Mouse (Mus musculus): ENCODE data around the gene Stx8. TPM values are rescaled to one million over a fixed set of nuclear protein-coding genes. Genes with fewer than 3 reads are reported as not detected.
A peak's percentile ranks its signal among the peaks of the same experiment; 100 is the strongest.

The Stx8 gene
- polyA plus RNA-seq, 1 experiment from 2014 or later = 48.9 TPM

DNA sequence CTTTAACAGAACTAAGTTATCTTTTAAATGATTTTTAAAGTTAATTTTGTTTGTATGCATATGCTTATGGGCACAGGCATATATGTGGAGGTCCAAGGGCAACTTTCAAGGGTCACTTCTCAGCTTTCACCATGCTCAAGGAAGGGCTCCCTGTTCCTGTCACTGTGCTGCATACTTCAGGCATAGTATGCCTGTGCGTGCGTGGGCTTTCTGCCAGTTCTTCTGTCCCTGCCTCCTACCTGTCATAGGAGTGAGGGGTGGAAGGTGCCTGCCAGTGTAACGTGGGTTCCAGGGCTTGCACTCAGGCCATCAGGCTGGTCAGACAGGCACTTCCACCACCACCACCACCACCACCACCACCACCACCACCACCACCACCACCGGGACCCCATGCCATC, 206.7 kb downstream of the Stx8 start:
- no peak overlapping the region for H3K27ac ChIP-seq (ENCODE audit: low read length)
- no peak for ATAC-seq (ENCODE audit: low FRiP score, low TSS enrichment)

DNA sequence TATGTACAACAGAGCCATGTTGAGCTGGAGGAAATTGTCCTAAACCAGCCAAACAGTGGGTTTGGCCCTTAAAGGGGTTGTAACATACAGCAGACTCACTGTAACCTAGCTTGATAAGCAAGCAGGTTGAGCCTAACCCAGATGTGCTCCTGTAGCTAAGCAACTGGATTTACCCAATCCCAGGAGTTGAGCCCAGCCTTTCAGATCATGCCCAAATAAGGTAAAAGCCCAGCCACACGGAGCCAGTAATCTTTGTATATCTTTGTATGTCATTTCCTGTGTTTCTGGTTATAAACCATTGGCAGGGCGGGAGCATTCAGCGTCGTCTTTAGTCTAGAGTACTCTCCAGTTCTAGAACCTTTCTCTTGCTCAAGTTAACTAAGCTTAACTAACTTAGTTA, 210.6 kb downstream of the Stx8 start:
- Histone ChIP-seq H3K9ac (replicated peaks; ENCODE audit: low read length) (no peak overlapping the region), H3K4me1 (ENCODE audit: insufficient read depth, low read length) (peaks cover 5% of the 10 kb centered on the region; the same call in 1 of the 2 replicates), H3K9me3 (ENCODE audit: low read length) (no peaks in the 10 kb centered on the region), H3K27me3 (ENCODE audit: insufficient read depth, low read length) (no peaks in the 10 kb centered on the region), H3K27ac (ENCODE audit: low read length) (no peak overlapping the region), H3K4me2 (replicated peaks; ENCODE audit: low read depth, low read length) (no peak overlapping the region), H3K36me3 (ENCODE audit: insufficient read depth, low read length) (no peaks in the 10 kb centered on the region), H3K4me3 (ENCODE audit: low read length) (no peak overlapping the region)
- 66% methylated on average over 4 of the region's 4 CpGs for WGBS
- ATAC-seq (ENCODE audit: low FRiP score, low TSS enrichment) = no peak

More for the DNA sequence above, 206.7 kb downstream of the Stx8 start:
- peaks cover 5% of the 10 kb centered on the region; the same call in 1 of the 2 replicates for H3K4me1 ChIP-seq (ENCODE audit: insufficient read depth, low read length)
- WGBS = 61% methylated on average over 4 of the region's 4 CpGs
- no peak overlapping the region for H3K9ac ChIP-seq (replicated peaks; ENCODE audit: low read length)
- no peaks in the 10 kb centered on the region for H3K9me3 ChIP-seq (ENCODE audit: low read length)
- H3K27me3 ChIP-seq (ENCODE audit: insufficient read depth, low read length) = no peaks in the 10 kb centered on the region
- H3K4me2 ChIP-seq (replicated peaks; ENCODE audit: low read depth, low read length) = no peak overlapping the region
- H3K4me3 ChIP-seq (ENCODE audit: low read length) = no peak overlapping the region
- H3K36me3 ChIP-seq (ENCODE audit: insufficient read depth, low read length) = no peaks in the 10 kb centered on the region

DNA sequence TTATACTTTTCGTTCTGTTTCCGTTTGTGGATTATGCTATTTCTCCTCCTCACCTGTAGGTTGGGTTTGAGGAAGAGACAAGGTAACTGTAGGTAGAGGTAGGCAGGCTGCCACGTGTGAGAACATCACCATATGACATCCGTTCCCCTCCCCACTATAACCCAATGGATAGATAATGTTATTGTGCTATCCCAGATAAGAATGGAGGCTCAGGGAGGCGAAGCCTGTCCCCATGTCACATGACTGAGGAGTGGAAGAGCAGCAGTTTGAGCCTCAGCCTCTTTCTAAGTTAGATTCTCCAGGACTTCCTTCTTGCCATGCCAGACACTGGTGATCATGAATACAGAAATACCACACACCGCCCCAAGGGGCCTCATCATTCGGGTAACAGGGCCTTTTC, 211.4 kb downstream of the Stx8 start:
- 90% methylated on average over 7 of the region's 7 CpGs for WGBS
- H3K27me3 ChIP-seq (ENCODE audit: insufficient read depth, low read length) = no peaks in the 10 kb centered on the region
- no peak overlapping the region for H3K4me3 ChIP-seq (ENCODE audit: low read length)
- H3K36me3 ChIP-seq (ENCODE audit: insufficient read depth, low read length) = no peaks in the 10 kb centered on the region
- no peak overlapping the region for H3K9ac ChIP-seq (replicated peaks; ENCODE audit: low read length)
- no peak for ATAC-seq (ENCODE audit: low FRiP score, low TSS enrichment)
- no peak overlapping the region for H3K4me2 ChIP-seq (replicated peaks; ENCODE audit: low read depth, low read length)
- H3K27ac ChIP-seq (ENCODE audit: low read length) = no peak overlapping the region
- H3K9me3 ChIP-seq (ENCODE audit: low read length) = no peaks in the 10 kb centered on the region
- peaks cover 5% of the 10 kb centered on the region; the same call in 1 of the 2 replicates for H3K4me1 ChIP-seq (ENCODE audit: insufficient read depth, low read length)

GRCm38 (mm10) chr11:68185647-68186046, 219.7 kb downstream of the Stx8 start:
- Histone ChIP-seq H3K4me1 (ENCODE audit: insufficient read depth, low read length) (peaks cover 34% of the 10 kb centered on the region), H3K9me3 (ENCODE audit: low read length) (no peaks in the 10 kb centered on the region), H3K27ac (ENCODE audit: low read length) (no peak overlapping the region), H3K4me3 (ENCODE audit: low read length) (no peak overlapping the region), H3K4me2 (replicated peaks; ENCODE audit: low read depth, low read length) (no peak overlapping the region), H3K9ac (replicated peaks; ENCODE audit: low read length) (no peak overlapping the region), H3K36me3 (ENCODE audit: insufficient read depth, low read length) (no peaks in the 10 kb centered on the region), H3K27me3 (ENCODE audit: insufficient read depth, low read length) (no peaks in the 10 kb centered on the region)
- WGBS = 90% methylated on average over 3 of the region's 3 CpGs
- ATAC-seq (ENCODE audit: low FRiP score, low TSS enrichment) = no peak

GRCm38 (mm10) chr11:68187242-68187641, 221.2 kb downstream of the Stx8 start:
- Histone ChIP-seq H3K27ac (ENCODE audit: low read length) (no peak overlapping the region), H3K27me3 (ENCODE audit: insufficient read depth, low read length) (no peaks in the 10 kb centered on the region), H3K4me1 (ENCODE audit: insufficient read depth, low read length) (peaks cover 35% of the 10 kb centered on the region), H3K36me3 (ENCODE audit: insufficient read depth, low read length) (no peaks in the 10 kb centered on the region), H3K4me2 (replicated peaks; ENCODE audit: low read depth, low read length) (no peak overlapping the region), H3K9ac (replicated peaks; ENCODE audit: low read length) (no peak overlapping the region), H3K4me3 (ENCODE audit: low read length) (no peak overlapping the region), H3K9me3 (ENCODE audit: low read length) (no peaks in the 10 kb centered on the region)
- WGBS = 49% methylated on average over 8 of the region's 8 CpGs
- no peak for ATAC-seq (ENCODE audit: low FRiP score, low TSS enrichment)

- H3K9ac ChIP-seq (replicated peaks; ENCODE audit: low read length) = no peak overlapping the region
- H3K9me3 ChIP-seq (ENCODE audit: low read length) = no peaks in the 10 kb centered on the region
- no peaks in the 10 kb centered on the region for H3K27me3 ChIP-seq (ENCODE audit: insufficient read depth, low read length)
- no peak overlapping the region for H3K4me2 ChIP-seq (replicated peaks; ENCODE audit: low read depth, low read length)
- ATAC-seq (ENCODE audit: low FRiP score, low TSS enrichment) = peak; percentile 53
- H3K36me3 ChIP-seq (ENCODE audit: insufficient read depth, low read length) = no peaks in the 10 kb centered on the region
- peak overlapping the region; percentile 74 for H3K27ac ChIP-seq (ENCODE audit: low read length)
- H3K4me3 ChIP-seq (ENCODE audit: low read length) = no peak overlapping the region
- peaks cover 35% of the 10 kb centered on the region for H3K4me1 ChIP-seq (ENCODE audit: insufficient read depth, low read length)
- WGBS = 64% methylated on average over 12 of the region's 12 CpGs
Observed at GRCm38 (mm10) chr11:68188695-68189201, 222.8 kb downstream of the Stx8 start.

- no peak overlapping the region for H3K4me3 ChIP-seq (ENCODE audit: low read length)
- H3K9ac ChIP-seq (replicated peaks; ENCODE audit: low read length) = no peak overlapping the region
- no peak overlapping the region for H3K4me2 ChIP-seq (replicated peaks; ENCODE audit: low read depth, low read length)
- no peak for ATAC-seq (ENCODE audit: low FRiP score, low TSS enrichment)
- peaks cover 47% of the 10 kb centered on the region for H3K4me1 ChIP-seq (ENCODE audit: insufficient read depth, low read length)
- H3K9me3 ChIP-seq (ENCODE audit: low read length) = no peaks in the 10 kb centered on the region
- 72% methylated on average over 5 of the region's 5 CpGs for WGBS
- no peak overlapping the region for H3K27ac ChIP-seq (ENCODE audit: low read length)
- H3K36me3 ChIP-seq (ENCODE audit: insufficient read depth, low read length) = no peaks in the 10 kb centered on the region
- no peaks in the 10 kb centered on the region for H3K27me3 ChIP-seq (ENCODE audit: insufficient read depth, low read length)
Observed at GRCm38 (mm10) chr11:68190849-68191248, 224.9 kb downstream of the Stx8 start.

- Histone ChIP-seq H3K9ac (replicated peaks; ENCODE audit: low read length) (no peak overlapping the region), H3K36me3 (ENCODE audit: insufficient read depth, low read length) (no peaks in the 10 kb centered on the region), H3K4me3 (ENCODE audit: low read length) (no peak overlapping the region), H3K27me3 (ENCODE audit: insufficient read depth, low read length) (no peaks in the 10 kb centered on the region), H3K4me2 (replicated peaks; ENCODE audit: low read depth, low read length) (no peak overlapping the region), H3K9me3 (ENCODE audit: low read length) (no peaks in the 10 kb centered on the region), H3K27ac (ENCODE audit: low read length) (no peak overlapping the region), H3K4me1 (ENCODE audit: insufficient read depth, low read length) (peaks cover 44% of the 10 kb centered on the region)
- WGBS = 52% methylated on average over 6 of the region's 6 CpGs
- no peak for ATAC-seq (ENCODE audit: low FRiP score, low TSS enrichment)
Observed at GRCm38 (mm10) chr11:68195168-68195567, 229.2 kb downstream of the Stx8 start.

DNA sequence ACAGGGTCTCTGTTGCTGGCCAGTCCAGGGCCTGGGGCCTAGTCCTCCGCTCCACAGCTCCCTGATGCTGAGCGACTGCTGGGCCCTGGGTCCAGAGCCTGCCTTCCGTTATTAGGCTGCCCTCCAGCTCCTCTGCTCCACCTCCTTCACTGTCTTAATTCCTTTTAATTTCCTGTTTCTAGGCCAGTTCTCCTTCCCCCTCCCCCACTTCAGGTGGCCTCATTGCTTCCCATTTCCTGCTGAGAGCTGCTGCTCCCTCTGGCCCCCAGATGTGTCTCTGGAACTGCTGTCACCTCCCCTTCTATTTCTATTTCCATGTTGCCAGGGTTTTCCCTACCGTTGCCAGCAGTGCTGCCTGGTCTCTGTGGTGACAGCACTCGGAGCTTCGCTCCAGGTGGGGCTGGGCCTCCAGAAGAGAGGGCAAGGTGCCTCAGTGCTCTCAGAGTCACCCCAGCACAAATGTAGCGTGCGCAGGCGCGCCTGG, 229.7 kb downstream of the Stx8 start:
- H3K9me3 ChIP-seq (ENCODE audit: low read length) = no peaks in the 10 kb centered on the region
- H3K9ac ChIP-seq (replicated peaks; ENCODE audit: low read length) = no peak overlapping the region
- H3K4me2 ChIP-seq (replicated peaks; ENCODE audit: low read depth, low read length) = no peak overlapping the region
- H3K27me3 ChIP-seq (ENCODE audit: insufficient read depth, low read length) = no peaks in the 10 kb centered on the region
- no peak overlapping the region for H3K4me3 ChIP-seq (ENCODE audit: low read length)
- peaks cover 44% of the 10 kb centered on the region for H3K4me1 ChIP-seq (ENCODE audit: insufficient read depth, low read length)
- no peak for ATAC-seq (ENCODE audit: low FRiP score, low TSS enrichment)
- H3K27ac ChIP-seq (ENCODE audit: low read length) = no peak overlapping the region
- no peaks in the 10 kb centered on the region for H3K36me3 ChIP-seq (ENCODE audit: insufficient read depth, low read length)
- 68% methylated on average over 10 of the region's 10 CpGs for whole genome bisulfite sequencing

DNA sequence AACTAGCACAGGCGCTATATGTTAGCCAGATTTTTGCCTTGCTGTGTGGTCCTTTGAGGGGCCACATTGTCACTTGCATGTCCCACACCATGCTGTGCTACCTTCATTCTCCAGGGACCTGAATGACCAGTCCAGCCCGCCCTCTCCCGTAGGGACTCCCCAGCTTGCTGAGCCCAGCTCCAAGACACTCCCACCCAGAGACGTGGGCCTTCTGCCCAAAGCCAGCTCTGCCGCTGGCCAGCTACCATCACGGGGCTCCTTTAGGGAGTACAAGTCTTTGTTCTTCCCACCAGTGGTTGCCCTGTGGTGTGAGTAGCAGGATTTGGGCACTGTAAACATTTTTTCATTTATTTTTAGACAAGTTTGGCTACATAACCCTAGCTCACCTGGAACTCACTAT, 230.6 kb downstream of the Stx8 start:
- 66% methylated on average over 6 of the region's 6 CpGs for WGBS
- Histone ChIP-seq H3K4me3 (ENCODE audit: low read length) (no peak overlapping the region), H3K9ac (replicated peaks; ENCODE audit: low read length) (no peak overlapping the region), H3K4me2 (replicated peaks; ENCODE audit: low read depth, low read length) (no peak overlapping the region), H3K27ac (ENCODE audit: low read length) (no peak overlapping the region), H3K27me3 (ENCODE audit: insufficient read depth, low read length) (no peaks in the 10 kb centered on the region), H3K9me3 (ENCODE audit: low read length) (no peaks in the 10 kb centered on the region), H3K4me1 (ENCODE audit: insufficient read depth, low read length) (peaks cover 48% of the 10 kb centered on the region), H3K36me3 (ENCODE audit: insufficient read depth, low read length) (no peaks in the 10 kb centered on the region)
- ATAC-seq (ENCODE audit: low FRiP score, low TSS enrichment) = no peak

Measured in kidney, embryonic 16.5 days (tissue).